Mouse (Mus musculus) hindbrain, embryonic 14.5 days (tissue): ENCODE measurements around the gene Mad2l1bp. TPM values are rescaled to one million over a fixed set of nuclear protein-coding genes. Genes with fewer than 3 reads are reported as not detected.
A peak's percentile ranks its signal among the peaks of the same experiment; 100 is the strongest.

Source experiments
- ATAC-seq: fragments of 200-750 bp; cut with Nextera tagmentation; 2 replicates; pipeline ENCODE4 v1.8.0; 2017; ENCODE audit warnings: moderate number of reproducible peaks, mild to moderate bottlenecking, moderate TSS enrichment, moderate library complexity; ENCODE audit not compliant: low FRiP score
- DNase-seq: peaks from one replicate; pipeline ENCODE4 v3.0.0-alpha.2; 2015; ENCODE audit warnings: low spot score
- H3K27ac ChIP-seq: fragments of 300-500 bp; sonication (generic); 2 replicates; pipeline ENCODE4 v1.5.1; 2014; ENCODE audit warnings: mild to moderate bottlenecking, moderate library complexity
- H3K27me3 ChIP-seq: fragments of 300-500 bp; sonication (generic); 2 replicates; pipeline ENCODE4 v1.6.1; 2014; ENCODE audit warnings: mild to moderate bottlenecking, low read length, mixed read lengths; ENCODE audit not compliant: control insufficient read depth, insufficient read depth
- H3K36me3 ChIP-seq: fragments of 300-500 bp; sonication (generic); replicated peaks from 2 replicates; pipeline ENCODE4 v1.6.1; 2014; ENCODE audit not compliant: control insufficient read depth, insufficient read depth
- H3K4me1 ChIP-seq: fragments of 300-500 bp; sonication (generic); replicated peaks from 2 replicates; pipeline ENCODE4 v1.6.1; 2014; ENCODE audit warnings: antibody characterized with exemption, low read length, mixed read lengths; ENCODE audit not compliant: control insufficient read depth, insufficient read depth
- H3K4me2 ChIP-seq: fragments of 300-500 bp; sonication (generic); replicated peaks from 2 replicates; pipeline ENCODE4 v1.6.1; 2014; ENCODE audit warnings: mild to moderate bottlenecking, moderate library complexity
- H3K4me3 ChIP-seq: fragments of 300-500 bp; sonication (generic); replicated peaks from 2 replicates; pipeline ENCODE4 v1.5.1; 2014; ENCODE audit warnings: mild to moderate bottlenecking, low read length
- H3K9ac ChIP-seq: fragments of 300-500 bp; sonication (generic); 2 replicates; pipeline ENCODE4 v1.6.1; 2014
- H3K9me3 ChIP-seq: fragments of 300-500 bp; sonication (generic); 2 replicates; pipeline ENCODE4 v1.6.1; 2016; ENCODE audit warnings: low read length; ENCODE audit not compliant: control insufficient read depth
- WGBS: fragments of 180-500 bp; shearing (Covaris S2); extraction: QIAGEN DNeasy Blood & Tissue Kit; methylation state at CpG from one replicate; pipeline ENCODE4 v1.1.7; 2014; 5-methylcytosine and 5-hydroxymethylcytosine counted together
- polyA plus RNA-seq: library from polyadenylated mRNA; unstranded; fragments of >200 nt; fragmentation: Nextera tagmentation; extraction: Ambion mirVana; gene quantifications from 2 replicates; pipeline ENCODE4 v1.2.1, GENCODE M21; 2014

Mad2l1bp gene
- polyA plus RNA-seq, 1 experiment from 2014 or later: 21.9 TPM

DNA sequence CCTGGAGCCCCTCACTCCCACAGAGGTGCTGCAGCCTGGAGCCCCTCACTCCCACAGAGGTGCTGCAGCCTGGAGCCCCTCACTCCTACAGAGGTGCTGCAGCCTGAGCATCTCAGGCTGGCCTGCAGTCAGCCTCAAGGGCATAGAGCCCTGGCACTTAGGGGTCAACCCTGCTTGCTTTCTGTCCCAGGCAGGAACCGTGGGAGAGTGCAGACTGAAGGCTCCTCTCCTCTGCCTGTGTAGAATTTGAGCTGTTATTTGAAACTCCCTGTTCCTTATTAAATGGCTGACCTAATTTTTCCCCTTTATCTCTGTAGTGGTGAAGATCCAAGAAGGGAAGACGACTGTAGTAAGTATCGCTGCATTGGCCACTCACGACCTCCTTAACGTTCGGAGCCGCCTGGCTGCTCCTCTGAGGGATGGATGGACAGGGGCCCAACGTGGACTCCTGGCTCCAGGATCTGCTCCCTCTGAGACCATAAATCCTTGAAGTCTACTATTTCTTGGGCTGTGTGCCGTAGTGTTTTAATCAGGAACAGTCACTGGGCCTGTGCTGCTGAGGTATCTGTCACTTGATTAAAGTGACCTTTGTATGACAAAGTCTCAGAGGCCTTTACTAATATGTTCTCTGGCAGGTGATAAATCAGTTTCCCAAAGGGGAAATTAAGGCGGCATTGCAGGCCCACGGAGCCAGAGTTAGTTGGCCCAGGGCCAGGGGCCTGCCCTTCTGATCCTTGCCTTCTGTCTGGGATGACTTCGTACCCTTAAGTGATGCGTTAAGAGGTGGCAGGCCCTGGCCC is 35.5 kb downstream of the Mad2l1bp start:
- no peak overlapping the region for H3K27ac ChIP-seq
- no peak overlapping the region for H3K4me2 ChIP-seq
- H3K4me3 ChIP-seq: no peak overlapping the region
- no peak overlapping the region for H3K9ac ChIP-seq
- H3K27me3 ChIP-seq: no peaks in the 10 kb centered on the region
- H3K36me3 ChIP-seq: peaks cover 40% of the 10 kb centered on the region
- DNase-seq: no peak
- WGBS: 75% methylated on average over 13 of the region's 13 CpGs
- no peaks in the 10 kb centered on the region for H3K9me3 ChIP-seq
- no peak for ATAC-seq
- H3K4me1 ChIP-seq: no peaks in the 10 kb centered on the region

GRCm38 (mm10) chr17:46116881-46117280 is 36.5 kb downstream of the Mad2l1bp start:
- 91% methylated on average over 3 of the region's 3 CpGs for WGBS
- H3K4me2 ChIP-seq: no peak overlapping the region
- H3K4me1 ChIP-seq: no peaks in the 10 kb centered on the region
- no peak overlapping the region for H3K4me3 ChIP-seq
- peaks cover 31% of the 10 kb centered on the region for H3K36me3 ChIP-seq
- no peaks in the 10 kb centered on the region for H3K27me3 ChIP-seq
- H3K27ac ChIP-seq: no peak overlapping the region
- no peak overlapping the region for H3K9ac ChIP-seq
- H3K9me3 ChIP-seq: no peaks in the 10 kb centered on the region
- ATAC-seq (no peak), DNase-seq (no peak)

DNA sequence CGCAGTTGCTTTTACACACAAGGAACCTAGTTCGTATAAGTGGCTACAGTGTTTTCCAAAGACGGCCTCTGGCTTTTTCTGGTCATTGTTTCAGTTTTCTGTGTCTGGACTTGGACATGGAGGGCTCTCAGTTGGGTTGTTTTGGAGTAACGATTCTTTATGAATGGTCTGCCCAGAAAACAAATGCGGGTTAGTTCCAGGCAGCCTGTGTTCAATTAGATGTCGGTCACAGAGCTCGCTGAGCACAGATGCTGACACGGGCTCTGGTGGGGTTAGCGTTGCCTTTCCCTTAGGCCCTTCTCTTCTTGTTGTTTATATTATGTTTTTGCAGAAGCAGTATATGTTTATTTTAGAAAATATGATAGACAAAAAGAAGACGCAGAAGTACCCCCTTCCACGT is 37.2 kb downstream of the Mad2l1bp start:
- Histone ChIP-seq H3K36me3 (peaks cover 29% of the 10 kb centered on the region), H3K9ac (no peak overlapping the region), H3K4me1 (peaks cover 6% of the 10 kb centered on the region), H3K4me2 (no peak overlapping the region), H3K27me3 (no peaks in the 10 kb centered on the region), H3K9me3 (no peaks in the 10 kb centered on the region), H3K4me3 (no peak overlapping the region), H3K27ac (no peak overlapping the region)
- 85% methylated on average over 11 of the region's 11 CpGs for whole genome bisulfite sequencing
- DNase-seq: no peak
- ATAC-seq: no peak

GRCm38 (mm10) chr17:46115489-46115888 is 37.9 kb downstream of the Mad2l1bp start:
- no peak overlapping the region for H3K27ac ChIP-seq
- WGBS: 53% methylated on average over 2 of the region's 2 CpGs
- no peak overlapping the region for H3K9ac ChIP-seq
- no peaks in the 10 kb centered on the region for H3K27me3 ChIP-seq
- no peak overlapping the region for H3K4me3 ChIP-seq
- H3K36me3 ChIP-seq: peaks cover 28% of the 10 kb centered on the region
- ATAC-seq (no peak), DNase-seq (no peak)
- H3K9me3 ChIP-seq: no peaks in the 10 kb centered on the region
- H3K4me2 ChIP-seq: no peak overlapping the region
- peaks cover 6% of the 10 kb centered on the region for H3K4me1 ChIP-seq

DNA sequence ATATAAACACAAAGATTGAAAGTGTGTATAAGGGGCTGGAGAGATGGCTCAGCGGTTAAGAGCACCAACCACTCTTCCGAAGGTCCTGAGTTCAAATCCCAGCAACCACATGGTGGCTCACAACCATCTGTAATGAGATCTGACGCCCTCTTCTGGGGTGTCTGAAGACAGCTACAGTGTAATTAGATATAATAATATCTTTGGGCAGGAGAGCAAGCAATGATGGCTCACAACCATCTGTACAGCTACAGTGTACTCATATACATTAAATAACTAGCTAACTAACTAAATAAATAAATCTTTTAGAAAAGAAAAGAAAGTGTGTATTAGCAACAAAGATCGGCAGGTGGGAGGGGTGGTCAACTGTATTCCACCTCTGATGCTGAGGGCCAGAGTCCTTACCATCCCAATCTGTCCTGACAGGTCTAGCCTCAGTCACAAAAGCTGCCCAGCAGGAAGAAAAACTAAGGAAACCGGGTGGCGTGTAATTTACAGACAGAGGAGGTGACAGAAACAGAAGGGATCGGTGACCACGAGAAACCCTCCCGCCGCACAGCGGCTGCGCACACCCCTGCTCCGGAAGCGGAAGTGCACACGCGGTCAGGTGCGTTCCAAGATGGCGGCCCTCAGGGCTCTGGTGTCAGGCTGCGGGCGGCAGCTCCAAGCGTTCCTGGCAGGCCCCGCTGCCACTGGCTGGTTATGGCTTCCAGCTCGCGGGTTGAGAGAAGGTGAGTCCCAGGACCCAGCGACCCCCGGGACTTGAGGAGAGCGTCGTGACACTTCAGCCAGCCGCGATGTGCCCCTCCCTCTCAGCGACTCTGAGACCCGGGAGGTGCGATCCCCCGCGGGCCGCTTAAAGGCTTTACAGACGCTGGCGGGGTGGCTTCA is 42.7 kb downstream of the Mad2l1bp start, which contains the start of gene Mrps18a:
Gene Mrps18a, plus strand, starts transcription at position 585 of the 888 bp plus-strand sequence.
- Histone ChIP-seq H3K27me3 (peaks cover 11% of the 10 kb centered on the region; the same call in 1 of the 2 replicates), H3K9me3 (no peaks in the 10 kb centered on the region), H3K9ac (peak within 1 kb of the TSS; percentile 69), H3K36me3 (no peaks in the 10 kb centered on the region), H3K4me3 (peak within 1 kb of the TSS; percentile 61), H3K27ac (peak within 1 kb of the TSS; percentile 88), H3K4me1 (peaks cover 6% of the 10 kb centered on the region), H3K4me2 (peak within 1 kb of the TSS; percentile 59)
- ATAC-seq (peak; percentile 98), DNase-seq (peak; percentile 89)
- 6% methylated on average over 38 of the region's 38 CpGs for WGBS

DNA sequence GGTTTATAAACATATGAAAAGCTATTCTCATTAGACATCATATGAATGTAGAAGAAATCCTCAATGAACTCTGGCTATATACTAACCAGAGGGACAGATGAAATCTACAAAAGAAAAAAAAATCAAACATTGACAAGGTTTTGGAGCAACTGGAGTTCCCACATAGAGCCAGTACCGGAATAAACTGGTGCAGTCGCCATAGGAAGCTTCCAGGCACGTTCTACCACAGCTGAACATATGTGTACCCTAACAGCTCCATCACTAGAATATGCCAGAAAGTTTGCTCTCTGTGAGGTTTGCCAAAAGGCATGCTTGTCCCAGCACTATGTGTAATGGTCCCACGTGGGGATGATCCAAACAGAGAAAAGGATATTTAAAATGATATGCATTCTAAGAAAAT is 45.1 kb downstream of the Mad2l1bp start:
- no peak for DNase-seq
- no peak overlapping the region for H3K4me3 ChIP-seq
- peaks cover 11% of the 10 kb centered on the region; the same call in 1 of the 2 replicates for H3K27me3 ChIP-seq
- 83% methylated on average over 4 of the region's 4 CpGs for WGBS
- H3K9ac ChIP-seq: no peak overlapping the region
- H3K9me3 ChIP-seq: no peaks in the 10 kb centered on the region
- no peak overlapping the region for H3K27ac ChIP-seq
- no peak overlapping the region for H3K4me2 ChIP-seq
- H3K36me3 ChIP-seq: no peaks in the 10 kb centered on the region
- H3K4me1 ChIP-seq: peaks cover 6% of the 10 kb centered on the region
- no peak for ATAC-seq

DNA sequence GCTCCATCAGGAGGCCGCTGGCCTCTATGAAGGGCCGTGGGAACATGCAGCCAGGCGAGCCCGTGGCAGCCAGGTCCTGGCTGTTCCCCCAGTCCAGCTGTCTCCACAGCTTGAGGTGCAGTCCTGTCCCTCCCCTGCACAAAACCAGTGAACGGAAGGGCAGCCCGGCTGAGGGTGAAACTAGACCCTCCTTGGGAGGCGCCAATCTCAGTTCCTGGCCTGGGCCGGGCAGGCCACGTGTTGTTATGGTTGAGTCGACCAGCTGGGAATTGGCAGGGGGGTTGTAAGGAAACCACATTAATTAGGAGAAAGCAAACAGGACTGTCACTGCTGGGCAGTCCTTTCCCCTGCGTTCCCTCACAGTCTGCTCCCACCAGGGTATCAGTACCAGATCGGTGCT is 48.9 kb downstream of the Mad2l1bp start:
- Histone ChIP-seq H3K9ac (no peak overlapping the region), H3K4me1 (no peaks in the 10 kb centered on the region), H3K27ac (no peak overlapping the region), H3K9me3 (no peaks in the 10 kb centered on the region), H3K36me3 (no peaks in the 10 kb centered on the region), H3K4me2 (no peak overlapping the region), H3K4me3 (no peak overlapping the region), H3K27me3 (peaks cover 8% of the 10 kb centered on the region; the same call in 1 of the 2 replicates)
- WGBS: 35% methylated on average over 12 of the region's 12 CpGs
- DNase-seq (no peak), ATAC-seq (no peak)

DNA sequence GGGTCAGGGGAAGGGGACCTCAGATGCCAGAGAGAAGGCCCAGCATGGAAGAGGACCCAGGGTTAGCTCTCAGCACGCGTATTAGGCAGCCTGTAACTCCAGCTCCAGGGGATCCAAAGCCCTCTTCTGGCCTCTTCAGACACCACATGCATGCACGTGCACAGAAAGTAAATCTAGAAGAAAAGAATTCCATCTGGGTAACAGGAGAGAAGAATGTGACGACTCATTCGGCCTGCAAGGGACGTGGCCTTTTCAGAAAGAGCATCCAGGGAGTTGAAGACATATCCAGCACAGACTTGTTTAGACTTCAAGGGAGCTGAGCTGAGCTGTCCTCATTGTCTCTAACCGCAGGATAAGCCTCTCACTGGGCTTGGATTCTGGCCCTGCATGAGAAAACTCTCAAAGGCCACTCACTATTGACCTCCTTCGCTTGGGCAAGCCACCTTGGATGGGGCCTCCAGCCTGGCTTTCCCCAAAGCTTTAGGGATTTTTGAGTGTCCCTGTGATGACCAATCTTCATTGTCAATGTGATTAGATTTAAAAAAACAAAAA is 50.7 kb downstream of the Mad2l1bp start:
- DNase-seq (no peak), ATAC-seq (no peak)
- no peak overlapping the region for H3K4me3 ChIP-seq
- H3K4me2 ChIP-seq: no peak overlapping the region
- H3K27me3 ChIP-seq: no peaks in the 10 kb centered on the region
- WGBS: 42% methylated on average over 8 of the region's 8 CpGs
- H3K9me3 ChIP-seq: no peaks in the 10 kb centered on the region
- no peak overlapping the region for H3K27ac ChIP-seq
- no peaks in the 10 kb centered on the region for H3K36me3 ChIP-seq
- no peak overlapping the region for H3K9ac ChIP-seq
- no peaks in the 10 kb centered on the region for H3K4me1 ChIP-seq

GRCm38 (mm10) chr17:46101906-46102305 is 51.4 kb downstream of the Mad2l1bp start:
- Histone ChIP-seq H3K27ac (no peak overlapping the region), H3K4me1 (no peaks in the 10 kb centered on the region), H3K36me3 (no peaks in the 10 kb centered on the region), H3K4me2 (no peak overlapping the region), H3K9me3 (no peaks in the 10 kb centered on the region), H3K9ac (no peak overlapping the region), H3K27me3 (no peaks in the 10 kb centered on the region), H3K4me3 (no peak overlapping the region)
- DNase-seq (no peak), ATAC-seq (no peak)
- WGBS: 78% methylated on average over 9 of the region's 9 CpGs
